Mouse (Mus musculus) neural tube, embryonic 14.5 days (tissue): ENCODE measurements around the gene Vapb. TPM values are rescaled to one million over a fixed set of nuclear protein-coding genes. Genes with fewer than 3 reads are reported as not detected.

Experiments
- ATAC-seq: fragments of 200-750 bp; cut with Nextera tagmentation; 2 replicates; pipeline ENCODE4 v1.8.0; 2017; ENCODE audit warnings: low read depth, mild to moderate bottlenecking, moderate TSS enrichment, moderate library complexity
- H3K27ac ChIP-seq: fragments of 300-500 bp; sonication (generic); 2 replicates; pipeline ENCODE4 v1.5.1; 2014; ENCODE audit warnings: low read depth, mild to moderate bottlenecking, control low read depth, low read length, moderate library complexity, mixed read lengths
- H3K27me3 ChIP-seq: fragments of 300-500 bp; sonication (generic); 2 replicates; pipeline ENCODE4 v1.6.1; 2014; ENCODE audit warnings: low read length; ENCODE audit not compliant: control insufficient read depth, insufficient read depth
- H3K36me3 ChIP-seq: fragments of 300-500 bp; sonication (generic); 2 replicates; pipeline ENCODE4 v1.6.1; 2014; ENCODE audit warnings: low read length, mixed read lengths; ENCODE audit not compliant: control insufficient read depth, insufficient read depth
- H3K4me1 ChIP-seq: fragments of 300-500 bp; sonication (generic); 2 replicates; pipeline ENCODE4 v1.6.1; 2014; ENCODE audit warnings: low read length; ENCODE audit not compliant: control insufficient read depth, insufficient read depth
- H3K4me2 ChIP-seq: fragments of 300-500 bp; sonication (generic); 2 replicates; pipeline ENCODE4 v1.6.1; 2014; ENCODE audit warnings: mild to moderate bottlenecking, low read depth, low read length, control low read depth
- H3K4me3 ChIP-seq: fragments of 300-500 bp; sonication (generic); 2 replicates; pipeline ENCODE4 v1.5.1; 2014; ENCODE audit warnings: low read depth, low read length, control low read depth, mixed read lengths
- H3K9ac ChIP-seq: fragments of 300-500 bp; sonication (generic); replicated peaks from 2 replicates; pipeline ENCODE4 v1.6.1; 2014; ENCODE audit warnings: low read depth, mild to moderate bottlenecking, control low read depth, low read length, mixed read lengths
- H3K9me3 ChIP-seq: fragments of 300-500 bp; sonication (generic); 2 replicates; pipeline ENCODE4 v1.6.1; 2016; ENCODE audit warnings: low read length; ENCODE audit not compliant: control insufficient read depth
- WGBS: fragments of 180-500 bp; shearing (Covaris S2); extraction: QIAGEN DNeasy Blood & Tissue Kit; methylation state at CpG from one replicate; pipeline ENCODE4 v1.1.7; 2014; 5-methylcytosine and 5-hydroxymethylcytosine counted together
- polyA plus RNA-seq: library from polyadenylated mRNA; unstranded; fragments of >200 nt; fragmentation: Nextera tagmentation; extraction: Ambion mirVana; gene quantifications from 2 replicates; pipeline ENCODE4 v1.2.1, GENCODE M21; 2014

The Vapb gene
- polyA plus RNA-seq, 1 experiment from 2014 or later, result 11.7 TPM

DNA sequence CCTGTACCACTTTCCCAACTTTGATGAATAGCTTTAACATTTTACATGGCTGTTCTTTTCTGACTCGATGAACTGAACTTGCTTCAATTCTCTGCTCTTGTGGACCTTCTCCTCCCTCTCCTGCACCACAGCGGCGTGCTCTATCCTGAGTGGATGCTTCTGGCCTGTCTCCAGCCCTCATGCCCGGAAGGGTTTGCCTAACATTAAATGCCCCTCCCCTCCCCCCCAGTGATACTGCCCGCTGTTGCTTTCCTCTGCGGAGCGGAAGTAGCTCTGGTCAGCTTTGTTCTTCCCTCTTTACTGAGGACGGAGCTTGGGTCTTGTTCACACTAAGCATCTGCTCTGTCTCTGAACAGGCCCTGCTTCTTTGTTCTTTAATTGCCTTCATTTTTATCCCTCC, 34.4 kb downstream of the Vapb start:
- H3K36me3 ChIP-seq, result no peaks in the 10 kb centered on the region
- no peak for ATAC-seq
- 14% methylated on average over 8 of the region's 8 CpGs for WGBS
- H3K4me2 ChIP-seq, result no peak overlapping the region
- H3K9ac ChIP-seq, result no peak overlapping the region
- H3K27me3 ChIP-seq, result no peaks in the 10 kb centered on the region
- no peak overlapping the region for H3K4me3 ChIP-seq
- H3K9me3 ChIP-seq, result no peaks in the 10 kb centered on the region
- H3K4me1 ChIP-seq, result peaks cover 48% of the 10 kb centered on the region
- H3K27ac ChIP-seq, result no peak overlapping the region

DNA sequence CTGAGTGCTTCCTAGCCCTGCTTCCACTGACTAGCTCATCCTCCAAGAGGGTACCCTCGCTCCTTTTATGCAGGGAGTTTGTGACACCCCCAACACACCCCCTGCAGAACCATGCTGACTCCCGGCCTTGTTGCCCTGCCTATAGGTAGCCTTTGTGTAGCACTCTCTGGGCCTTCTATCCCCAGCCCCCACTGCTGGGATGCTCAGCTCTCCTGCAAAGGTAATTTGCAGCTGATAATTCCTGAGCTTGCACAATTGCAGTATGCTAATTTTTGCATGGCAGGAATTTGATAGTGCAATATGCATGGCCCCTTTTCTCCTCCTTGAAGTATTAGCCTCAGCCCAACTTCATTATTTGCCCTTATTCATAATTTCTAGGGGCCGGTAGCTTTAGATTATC, 38.2 kb downstream of the Vapb start:
- Histone ChIP-seq H3K9me3 (no peaks in the 10 kb centered on the region), H3K27me3 (no peaks in the 10 kb centered on the region), H3K4me2 (no peak overlapping the region), H3K36me3 (peaks cover 8% of the 10 kb centered on the region), H3K4me1 (peaks cover 52% of the 10 kb centered on the region), H3K4me3 (no peak overlapping the region), H3K27ac (peak overlapping the region; percentile 71), H3K9ac (no peak overlapping the region)
- 25% methylated on average over 3 of the region's 3 CpGs for WGBS
- peak; percentile 52; the same call in 1 of the 2 replicates for ATAC-seq

DNA sequence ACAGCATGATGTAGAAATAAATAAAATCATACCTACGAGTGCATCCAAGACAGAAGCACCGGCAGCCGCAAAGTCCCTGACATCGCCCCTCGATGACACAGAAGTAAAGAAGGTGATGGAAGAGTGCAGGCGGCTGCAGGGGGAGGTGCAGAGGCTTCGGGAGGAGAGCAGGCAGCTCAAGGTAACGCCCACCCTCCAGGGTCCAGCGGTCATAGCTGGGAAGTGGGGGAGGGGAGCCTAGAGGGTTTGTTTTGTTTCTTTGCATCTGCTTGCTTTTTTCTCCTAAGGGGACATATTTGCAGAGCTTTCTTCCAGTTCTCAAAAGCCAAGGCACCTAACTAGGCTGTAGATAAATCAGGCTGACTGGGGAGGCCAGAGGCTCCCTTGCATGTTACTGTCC, 38.8 kb downstream of the Vapb start:
- Histone ChIP-seq H3K27me3 (no peaks in the 10 kb centered on the region), H3K4me2 (no peak overlapping the region), H3K4me1 (peaks cover 55% of the 10 kb centered on the region), H3K9ac (no peak overlapping the region), H3K27ac (peak overlapping the region; percentile 71), H3K36me3 (peaks cover 8% of the 10 kb centered on the region), H3K4me3 (no peak overlapping the region), H3K9me3 (no peaks in the 10 kb centered on the region)
- WGBS, result 8% methylated on average over 9 of the region's 9 CpGs
- ATAC-seq, result no peak

GRCm38 (mm10) chr2:173780931-173781330, 43.6 kb downstream of the Vapb start:
- Histone ChIP-seq H3K9ac (no peak overlapping the region), H3K4me2 (no peak overlapping the region), H3K27me3 (no peaks in the 10 kb centered on the region), H3K4me3 (no peak overlapping the region), H3K36me3 (peaks cover 8% of the 10 kb centered on the region), H3K4me1 (peaks cover 40% of the 10 kb centered on the region), H3K27ac (no peak overlapping the region; the same call in 1 of the 2 replicates), H3K9me3 (no peaks in the 10 kb centered on the region)
- ATAC-seq, result no peak
- 56% methylated on average over 5 of the region's 5 CpGs for WGBS

GRCm38 (mm10) chr2:173784366-173784765, 47.1 kb downstream of the Vapb start:
- H3K4me1 ChIP-seq, result peaks cover 22% of the 10 kb centered on the region
- no peak overlapping the region for H3K4me3 ChIP-seq
- no peak for ATAC-seq
- H3K27me3 ChIP-seq, result no peaks in the 10 kb centered on the region
- H3K9me3 ChIP-seq, result no peaks in the 10 kb centered on the region
- WGBS, result 71% methylated on average over 3 of the region's 3 CpGs
- H3K36me3 ChIP-seq, result no peaks in the 10 kb centered on the region
- no peak overlapping the region for H3K4me2 ChIP-seq
- no peak overlapping the region for H3K9ac ChIP-seq
- no peak overlapping the region for H3K27ac ChIP-seq

GRCm38 (mm10) chr2:173784884-173785283, 47.6 kb downstream of the Vapb start:
- Histone ChIP-seq H3K4me1 (peaks cover 22% of the 10 kb centered on the region), H3K9me3 (no peaks in the 10 kb centered on the region), H3K27ac (no peak overlapping the region), H3K36me3 (no peaks in the 10 kb centered on the region), H3K4me2 (no peak overlapping the region), H3K27me3 (no peaks in the 10 kb centered on the region), H3K9ac (no peak overlapping the region), H3K4me3 (no peak overlapping the region)
- ATAC-seq, result no peak
- 78% methylated on average over 6 of the region's 6 CpGs for WGBS

DNA sequence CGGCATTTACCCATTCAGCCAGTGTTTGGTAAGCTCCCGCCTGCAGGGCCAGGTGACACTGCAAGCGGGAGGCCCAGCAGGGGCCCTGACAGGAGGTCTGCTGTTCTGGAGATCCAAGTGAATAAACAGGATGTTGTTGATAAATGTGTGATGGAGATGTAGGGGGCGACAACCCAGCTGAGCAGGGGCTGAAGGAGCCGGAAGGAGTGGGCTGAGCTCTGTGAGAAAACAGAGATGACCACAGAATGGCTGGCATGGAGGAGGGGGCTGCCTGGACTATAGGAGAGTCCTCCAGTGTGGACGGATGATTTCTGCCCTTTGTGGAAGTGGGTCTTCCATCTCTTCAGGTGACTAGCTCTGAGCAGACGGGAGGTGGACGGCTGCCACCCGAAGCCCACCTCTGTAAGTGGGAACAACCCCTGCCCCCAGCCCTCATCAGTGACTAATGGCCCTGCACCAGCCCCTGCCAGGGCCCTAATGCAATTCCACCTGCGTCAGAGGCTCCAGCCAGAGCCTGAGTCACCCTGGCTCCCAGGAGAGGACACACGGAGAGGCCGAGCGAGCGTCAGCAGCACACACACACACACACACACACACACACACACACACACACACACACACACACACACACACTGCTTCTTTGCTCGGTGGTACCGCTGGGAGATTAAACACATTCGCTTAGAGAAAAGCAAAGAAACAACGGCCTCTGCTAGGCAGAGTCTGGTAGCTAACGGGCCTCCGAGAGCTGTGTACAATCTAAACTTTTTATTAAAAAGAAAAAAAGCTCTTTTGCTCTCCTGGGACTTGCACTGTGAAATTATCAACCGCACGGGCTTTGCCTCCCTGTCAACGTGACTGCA, 52.9 kb downstream of the Vapb start:
- peak; percentile 68 for ATAC-seq
- Histone ChIP-seq H3K4me1 (peaks cover 33% of the 10 kb centered on the region), H3K27me3 (no peaks in the 10 kb centered on the region), H3K4me3 (no peak overlapping the region), H3K9me3 (no peaks in the 10 kb centered on the region), H3K36me3 (no peaks in the 10 kb centered on the region), H3K4me2 (peak overlapping the region; percentile 1; the same call in 1 of the 2 replicates), H3K9ac (no peak overlapping the region; the same call in 1 of the 2 replicates), H3K27ac (peak overlapping the region; percentile 60)
- 9% methylated on average over 23 of the region's 23 CpGs for WGBS

- Histone ChIP-seq H3K27ac (peak overlapping the region; percentile 39; the same call in 1 of the 2 replicates), H3K4me1 (peaks cover 37% of the 10 kb centered on the region)
- 51% methylated on average over 20 of the region's 20 CpGs for WGBS
These were observed 54.8 kb downstream of the Vapb start for GRCm38 (mm10) chr2:173791904-173792757.

GRCm38 (mm10) chr2:173794018-173794417, 56.7 kb downstream of the Vapb start:
- ATAC-seq, result no peak
- no peak overlapping the region for H3K4me2 ChIP-seq
- no peaks in the 10 kb centered on the region for H3K27me3 ChIP-seq
- no peak overlapping the region for H3K27ac ChIP-seq
- 93% methylated on average over 12 of the region's 12 CpGs for WGBS
- no peak overlapping the region for H3K9ac ChIP-seq
- peaks cover 37% of the 10 kb centered on the region for H3K4me1 ChIP-seq
- H3K9me3 ChIP-seq, result no peaks in the 10 kb centered on the region
- H3K36me3 ChIP-seq, result no peaks in the 10 kb centered on the region
- H3K4me3 ChIP-seq, result no peak overlapping the region

More at GRCm38 (mm10) chr2:173791904-173792757, 54.8 kb downstream of the Vapb start:
- H3K4me3 ChIP-seq, result no peak overlapping the region
- no peaks in the 10 kb centered on the region for H3K36me3 ChIP-seq
- H3K27me3 ChIP-seq, result no peaks in the 10 kb centered on the region
- peak; percentile 10; the same call in 1 of the 2 replicates for ATAC-seq
- H3K9me3 ChIP-seq, result no peaks in the 10 kb centered on the region
- H3K4me2 ChIP-seq, result no peak overlapping the region
- no peak overlapping the region for H3K9ac ChIP-seq
